Mouse (Mus musculus) v-Abl transformed pro-B cells (cell line): ENCODE results near the gene Col1a1.

ENCODE experiments used
- in situ Hi-C, 2 experiments: fragments of 400-800 bp; cut with MboI; formaldehyde crosslinking; loops; one replicate each; pipeline ENCODE4 v1.15.1; 2025; ENCODE audit not compliant: unreplicated experiment in 2 of 2

The Col1a1 gene

GRCm38 (mm10) chr11:94936045-94936444 lies at the start of gene Col1a1:
Gene Col1a1, plus strand, starts transcription at chr11:94936224.
- in situ Hi-C loops = loop anchor here (5.0 to 10.0 kb wide), 7 partner anchors 71 to 589 kb away; partner anchors contain the start of gene Pdk2 (in 2 of the 2)

- in situ Hi-C loops = no loop called here
Measured at GRCm38 (mm10) chr11:94891155-94891554, 44.9 kb upstream of the Col1a1 start.

- in situ Hi-C loops = no loop called here
Measured at GRCm38 (mm10) chr11:94896753-94897376, 39.2 kb upstream of the Col1a1 start.

GRCm38 (mm10) chr11:94901231-94901630 lies 34.8 kb upstream of the Col1a1 start:
- in situ Hi-C loops = no loop called here

- in situ Hi-C loops = no loop called here
Measured at GRCm38 (mm10) chr11:94904306-94904705, 31.7 kb upstream of the Col1a1 start.

GRCm38 (mm10) chr11:94910971-94911370 lies 25.1 kb upstream of the Col1a1 start:
- in situ Hi-C loops = no loop called here

- in situ Hi-C loops = no loop called here
Measured at GRCm38 (mm10) chr11:94912568-94912967, 23.5 kb upstream of the Col1a1 start.

GRCm38 (mm10) chr11:94913302-94914090 lies 22.5 kb upstream of the Col1a1 start:
- in situ Hi-C loops = no loop called here

- in situ Hi-C loops = no loop called here
Measured at GRCm38 (mm10) chr11:94915675-94916403, 20.2 kb upstream of the Col1a1 start.

GRCm38 (mm10) chr11:94916477-94916876 lies 19.5 kb upstream of the Col1a1 start:
- in situ Hi-C loops = no loop called here

GRCm38 (mm10) chr11:94917717-94918116 lies 18.3 kb upstream of the Col1a1 start:
- in situ Hi-C loops = no loop called here

- in situ Hi-C loops = no loop called here
Measured at GRCm38 (mm10) chr11:94920996-94921401, 15.0 kb upstream of the Col1a1 start.

- in situ Hi-C loops = no loop called here
Measured at GRCm38 (mm10) chr11:94924977-94925376, 11.0 kb upstream of the Col1a1 start.

GRCm38 (mm10) chr11:94926431-94926830 lies 9.6 kb upstream of the Col1a1 start:
- in situ Hi-C loops = no loop called here

- in situ Hi-C loops = no loop called here
Measured at GRCm38 (mm10) chr11:94927771-94928291, 8.2 kb upstream of the Col1a1 start.

GRCm38 (mm10) chr11:94928820-94929219 lies 7.2 kb upstream of the Col1a1 start:
- in situ Hi-C loops = no loop called here

- in situ Hi-C loops = no loop called here
Measured at GRCm38 (mm10) chr11:94929599-94929998, 6.4 kb upstream of the Col1a1 start.

- in situ Hi-C loops = loop anchor here (10.0 kb wide), 4 partner anchors 65 to 595 kb away; no protein-coding TSS in a partner anchor
Measured at GRCm38 (mm10) chr11:94930151-94930550, 5.9 kb upstream of the Col1a1 start.

GRCm38 (mm10) chr11:94933584-94933983 lies 2.4 kb upstream of the Col1a1 start:
- in situ Hi-C loops = loop anchor here (10.0 kb wide), 4 partner anchors 69 to 591 kb away; no protein-coding TSS in a partner anchor

- in situ Hi-C loops = loop anchor here (10.0 kb wide), 4 partner anchors 70 to 590 kb away; no protein-coding TSS in a partner anchor
Measured at GRCm38 (mm10) chr11:94934526-94934925, 1.5 kb upstream of the Col1a1 start.

- in situ Hi-C loops = loop anchor here (5.0 to 10.0 kb wide), 7 partner anchors 72 to 588 kb away; partner anchors contain the start of gene Pdk2 (in 2 of the 2)
Measured at GRCm38 (mm10) chr11:94936851-94937295, 849 bp downstream of the Col1a1 start.
